Mouse (Mus musculus) bone marrow, adult 2 months (tissue): ENCODE measurements around the gene Oit1.

Experiments
- CTCF ChIP-seq: fragments of 200-500 bp; IDR thresholded peaks from 2 replicates; pipeline ENCODE4 v1.5.1; 2011; ENCODE audit warnings: low read length, control low read depth; ENCODE audit not compliant: control insufficient read depth, insufficient read depth
- POLR2A ChIP-seq: fragments of 200-500 bp; IDR thresholded peaks from 2 replicates; pipeline ENCODE4 v1.6.1; 2011; ENCODE audit warnings: low read depth, mild to moderate bottlenecking, control low read depth, low read length, borderline replicate concordance; ENCODE audit not compliant: control insufficient read depth

GRCm38 (mm10) chr14:8422833-8423232, 44.3 kb upstream of the Oit1 start:
- no peak for TF ChIP-seq CTCF
- TF ChIP-seq POLR2A, result no peak
